Mouse (Mus musculus): Measurements from ENCODE around the gene Cox6b1. TPM values are rescaled to one million over a fixed set of nuclear protein-coding genes. Genes with fewer than 3 reads are reported as not detected.

The Cox6b1 gene
- total and polyA plus RNA-seq, 2 experiments from 2014 or later: 352 to 1,552 TPM

- Histone ChIP-seq H3K36me3 (ENCODE audit: insufficient read depth, low read length) (no peaks in the 10 kb centered on the region), H3K4me2 (ENCODE audit: low read depth, low read length) (no peak overlapping the region), H3K9ac (replicated peaks; ENCODE audit: low read length) (no peak overlapping the region), H3K27me3 (ENCODE audit: insufficient read depth, low read length) (no peaks in the 10 kb centered on the region), H3K27ac (no peak overlapping the region), H3K4me3 (ENCODE audit: low read length) (no peak overlapping the region), H3K9me3 (ENCODE audit: low read length) (no peaks in the 10 kb centered on the region), H3K4me1 (ENCODE audit: insufficient read depth, low read length) (no peaks in the 10 kb centered on the region; the same call in 1 of the 2 replicates)
- no peak for ATAC-seq
- no peak for DNase-seq (ENCODE audit: low spot score)
- TF ChIP-seq CTCF (IDR thresholded peaks at IDR 0.05; ENCODE audit: low read depth): no peak
- WGBS: 44% methylated on average over 3 of the region's 3 CpGs
Measured at GRCm38 (mm10) chr7:30602583-30602982, 23.4 kb downstream of the Cox6b1 start.

- no peaks in the 10 kb centered on the region for H3K27me3 ChIP-seq (ENCODE audit: insufficient read depth, low read length)
- H3K9me3 ChIP-seq (ENCODE audit: low read length): no peaks in the 10 kb centered on the region
- TF ChIP-seq CTCF (IDR thresholded peaks at IDR 0.05; ENCODE audit: low read depth): no peak
- H3K4me3 ChIP-seq (ENCODE audit: low read length): no peak overlapping the region
- 65% methylated on average over 7 of the region's 7 CpGs for WGBS
- peak overlapping the region; percentile 40; the same call in 1 of the 2 replicates for H3K4me2 ChIP-seq (ENCODE audit: low read depth, low read length)
- no peaks in the 10 kb centered on the region for H3K36me3 ChIP-seq (ENCODE audit: insufficient read depth, low read length)
- no peaks in the 10 kb centered on the region; the same call in 1 of the 2 replicates for H3K4me1 ChIP-seq (ENCODE audit: insufficient read depth, low read length)
- no peak overlapping the region for H3K27ac ChIP-seq
- DNase-seq (ENCODE audit: low spot score) (no peak), ATAC-seq (no peak)
- H3K9ac ChIP-seq (replicated peaks; ENCODE audit: low read length): no peak overlapping the region
Measured at GRCm38 (mm10) chr7:30600651-30601050, 25.3 kb downstream of the Cox6b1 start.

- Histone ChIP-seq H3K36me3 (ENCODE audit: insufficient read depth, low read length) (no peaks in the 10 kb centered on the region), H3K27me3 (ENCODE audit: insufficient read depth, low read length) (no peaks in the 10 kb centered on the region), H3K4me2 (ENCODE audit: low read depth, low read length) (peak overlapping the region; percentile 40), H3K9ac (replicated peaks; ENCODE audit: low read length) (no peak overlapping the region), H3K9me3 (ENCODE audit: low read length) (no peaks in the 10 kb centered on the region), H3K4me3 (ENCODE audit: low read length) (no peak overlapping the region), H3K27ac (no peak overlapping the region), H3K4me1 (ENCODE audit: insufficient read depth, low read length) (no peaks in the 10 kb centered on the region; the same call in 1 of the 2 replicates)
- TF ChIP-seq CTCF (IDR thresholded peaks at IDR 0.05; ENCODE audit: low read depth): no peak
- 2% methylated on average over 16 of the region's 16 CpGs for WGBS
- ATAC-seq (peak; percentile 97), DNase-seq (ENCODE audit: low spot score) (peak; percentile 97)
Measured at GRCm38 (mm10) chr7:30599933-30600353, 26.0 kb downstream of the Cox6b1 start.

GRCm38 (mm10) chr7:30598786-30599185, 27.2 kb downstream of the Cox6b1 start, which contains the start of gene Zbtb32:
Zbtb32 (minus strand) TSS chr7:30598909.
- no peaks in the 10 kb centered on the region for H3K36me3 ChIP-seq (ENCODE audit: insufficient read depth, low read length)
- H3K9ac ChIP-seq (replicated peaks; ENCODE audit: low read length): no peak within 1 kb of the TSS
- ATAC-seq (no peak), DNase-seq (ENCODE audit: low spot score) (no peak)
- no peak for TF ChIP-seq CTCF (IDR thresholded peaks at IDR 0.05; ENCODE audit: low read depth)
- H3K4me1 ChIP-seq (ENCODE audit: insufficient read depth, low read length): no peaks in the 10 kb centered on the region; the same call in 1 of the 2 replicates
- H3K4me2 ChIP-seq (ENCODE audit: low read depth, low read length): peak within 1 kb of the TSS; percentile 40
- H3K27ac ChIP-seq: no peak within 1 kb of the TSS
- H3K4me3 ChIP-seq (ENCODE audit: low read length): no peak within 1 kb of the TSS
- 92% methylated on average over 12 of the region's 12 CpGs for WGBS
- H3K27me3 ChIP-seq (ENCODE audit: insufficient read depth, low read length): no peaks in the 10 kb centered on the region
- no peaks in the 10 kb centered on the region for H3K9me3 ChIP-seq (ENCODE audit: low read length)

- H3K27me3 ChIP-seq (ENCODE audit: insufficient read depth, low read length): no peaks in the 10 kb centered on the region
- DNase-seq (ENCODE audit: low spot score) (no peak), ATAC-seq (no peak)
- no peak overlapping the region for H3K4me2 ChIP-seq (ENCODE audit: low read depth, low read length)
- H3K27ac ChIP-seq: no peak overlapping the region
- no peaks in the 10 kb centered on the region for H3K36me3 ChIP-seq (ENCODE audit: insufficient read depth, low read length)
- no peak overlapping the region for H3K9ac ChIP-seq (replicated peaks; ENCODE audit: low read length)
- H3K4me3 ChIP-seq (ENCODE audit: low read length): no peak overlapping the region
- no peaks in the 10 kb centered on the region for H3K9me3 ChIP-seq (ENCODE audit: low read length)
- no peaks in the 10 kb centered on the region; the same call in 1 of the 2 replicates for H3K4me1 ChIP-seq (ENCODE audit: insufficient read depth, low read length)
- 74% methylated on average over 5 of the region's 5 CpGs for WGBS
- no peak for TF ChIP-seq CTCF (IDR thresholded peaks at IDR 0.05; ENCODE audit: low read depth)
Measured at GRCm38 (mm10) chr7:30596811-30597210, 29.1 kb downstream of the Cox6b1 start.

- H3K4me2 ChIP-seq (ENCODE audit: low read depth, low read length): no peak overlapping the region
- ATAC-seq (no peak), DNase-seq (ENCODE audit: low spot score) (no peak)
- no peaks in the 10 kb centered on the region; the same call in 1 of the 2 replicates for H3K4me1 ChIP-seq (ENCODE audit: insufficient read depth, low read length)
- H3K4me3 ChIP-seq (ENCODE audit: low read length): no peak overlapping the region
- no peaks in the 10 kb centered on the region for H3K36me3 ChIP-seq (ENCODE audit: insufficient read depth, low read length)
- H3K9me3 ChIP-seq (ENCODE audit: low read length): no peaks in the 10 kb centered on the region
- TF ChIP-seq CTCF (IDR thresholded peaks at IDR 0.05; ENCODE audit: low read depth): no peak
- H3K9ac ChIP-seq (replicated peaks; ENCODE audit: low read length): no peak overlapping the region
- no peak overlapping the region for H3K27ac ChIP-seq
- 83% methylated on average over 5 of the region's 5 CpGs for WGBS
- H3K27me3 ChIP-seq (ENCODE audit: insufficient read depth, low read length): no peaks in the 10 kb centered on the region
Measured at GRCm38 (mm10) chr7:30596093-30596492, 29.9 kb downstream of the Cox6b1 start.

- Histone ChIP-seq H3K9me3 (ENCODE audit: low read length) (no peaks in the 10 kb centered on the region), H3K4me3 (ENCODE audit: low read length) (no peak overlapping the region), H3K4me2 (ENCODE audit: low read depth, low read length) (no peak overlapping the region), H3K27ac (no peak overlapping the region), H3K36me3 (ENCODE audit: insufficient read depth, low read length) (no peaks in the 10 kb centered on the region), H3K9ac (replicated peaks; ENCODE audit: low read length) (no peak overlapping the region), H3K27me3 (ENCODE audit: insufficient read depth, low read length) (no peaks in the 10 kb centered on the region), H3K4me1 (ENCODE audit: insufficient read depth, low read length) (no peaks in the 10 kb centered on the region; the same call in 1 of the 2 replicates)
- TF ChIP-seq CTCF (IDR thresholded peaks at IDR 0.05; ENCODE audit: low read depth): no peak
- DNase-seq (ENCODE audit: low spot score) (no peak), ATAC-seq (no peak)
- WGBS: 75% methylated on average over 3 of the region's 4 CpGs
Measured at GRCm38 (mm10) chr7:30594510-30595024, 31.4 kb downstream of the Cox6b1 start.
